Mouse (Mus musculus) liver, adult 2 months (tissue): Measurements from ENCODE around the gene Selenoh.

Source experiments
- CTCF ChIP-seq: fragments of 200-500 bp; IDR thresholded peaks from 2 replicates; pipeline ENCODE4 v1.5.1; 2011; ENCODE audit warnings: low read depth, low read length, control low read depth
- POLR2A ChIP-seq: fragments of 200-500 bp; IDR thresholded peaks from 2 replicates; pipeline ENCODE4 v1.6.1; 2011; ENCODE audit warnings: low read length, control low read depth; ENCODE audit not compliant: insufficient read depth; ENCODE audit errors: extremely low read depth

DNA sequence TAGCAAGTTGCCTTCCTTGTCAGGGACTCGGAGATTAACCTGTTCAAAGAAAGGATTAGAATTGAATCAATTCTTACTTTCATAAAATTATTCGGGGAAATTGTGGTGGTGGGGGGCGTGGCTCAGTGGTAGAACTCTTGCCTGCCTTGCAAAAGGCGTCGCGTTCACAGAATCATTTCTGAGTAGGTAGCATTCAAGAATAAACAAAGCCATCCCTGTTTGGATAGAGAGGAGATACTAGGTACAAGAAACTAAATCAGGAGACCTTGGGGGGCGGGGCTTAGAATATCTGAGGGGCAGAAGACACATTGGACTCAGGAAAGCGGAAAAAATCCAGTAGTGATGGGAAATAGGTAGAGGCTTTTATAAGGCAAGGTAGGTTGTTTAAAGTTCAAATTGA lies 8.4 kb upstream of the Selenoh start, which contains the start of gene Tmx2:
- TF ChIP-seq POLR2A (no peak), CTCF (no peak)
